Mouse (Mus musculus) small intestine, adult 2 months (tissue): ENCODE data around the gene Trim41.

Experiments
- CTCF ChIP-seq: fragments of 200-500 bp; IDR thresholded peaks from 2 replicates; pipeline ENCODE4 v1.5.1; 2012; ENCODE audit warnings: low read depth, mild to moderate bottlenecking, control low read depth, inconsistent platforms, low read length, moderate library complexity, mixed read lengths; ENCODE audit not compliant: insufficient replicate concordance, insufficient read length; ENCODE audit errors: extremely low read depth
- POLR2A ChIP-seq: fragments of 200-500 bp; IDR thresholded peaks from 2 replicates; pipeline ENCODE4 v1.6.1; 2012; ENCODE audit warnings: low read depth, mild to moderate bottlenecking, control low read depth, inconsistent platforms, low read length, moderate library complexity

- no peak for TF ChIP-seq CTCF
- TF ChIP-seq POLR2A, result no peak
These were observed 5.8 kb upstream of the Trim41 start for GRCm38 (mm10) chr11:48822768-48823512.
